ENCODE assay signal across 7 mouse cellular contexts in genomic region chr4:43425648-43426380, GRCm38 (mm10). TPM values are rescaled to one million over a fixed set of nuclear protein-coding genes. Genes with fewer than 3 reads are reported as not detected.
DNase-seq lines count a peak whose midpoint lies in the region; ATAC-seq and TF ChIP-seq lines count a peak whose summit lies in the region.

No protein-coding gene starts in this region.

- 16% methylated on average over 31 of the region's 31 CpGs for WGBS in liver, embryonic 12.5 days (ENCODE audit: insufficient replicate concordance)
- 15% methylated on average over 31 of the region's 31 CpGs for WGBS in forebrain, embryonic 11.5 days
- WGBS in limb, embryonic 10.5 days: 8% methylated on average over 31 of the region's 31 CpGs
- WGBS in stomach, postnatal 0 days: 31% methylated on average over 30 of the region's 31 CpGs

- no peaks in the 10 kb centered on the region for H3K9me3 ChIP-seq in liver, embryonic 12.5 days (replicated peaks)
- H3K9me3 ChIP-seq in forebrain, embryonic 11.5 days (ENCODE audit: control insufficient read depth, low read length): no peaks in the 10 kb centered on the region
- no peaks in the 10 kb centered on the region for H3K9me3 ChIP-seq in limb, embryonic 10.5 days (replicated peaks)
- H3K9me3 ChIP-seq in stomach, postnatal 0 days (ENCODE audit: control insufficient read depth, low read length): no peaks in the 10 kb centered on the region

- H3K36me3 ChIP-seq in liver, embryonic 12.5 days: peaks cover 3% of the 10 kb centered on the region; the same call in 1 of the 2 replicates
- peaks cover 4% of the 10 kb centered on the region; the same call in 1 of the 2 replicates for H3K36me3 ChIP-seq in forebrain, embryonic 11.5 days (ENCODE audit: control insufficient read depth, insufficient read depth, low read length)
- H3K36me3 ChIP-seq in limb, embryonic 10.5 days: peaks cover 37% of the 10 kb centered on the region
- H3K36me3 ChIP-seq in stomach, postnatal 0 days (ENCODE audit: control insufficient read depth, insufficient read depth, low read length): peaks cover 47% of the 10 kb centered on the region

- TF ChIP-seq EP300 in stomach, postnatal 0 days (optimal IDR thresholded peaks at IDR 0.05): no peak

- peaks cover 95% of the 10 kb centered on the region for H3K27me3 ChIP-seq in liver, embryonic 12.5 days (replicated peaks)
- H3K27me3 ChIP-seq in forebrain, embryonic 11.5 days (ENCODE audit: control insufficient read depth, insufficient read depth, low read length): peaks cover 40% of the 10 kb centered on the region
- H3K27me3 ChIP-seq in limb, embryonic 10.5 days (ENCODE audit: low read depth, poor library complexity, severe bottlenecking): peaks cover 99% of the 10 kb centered on the region
- H3K27me3 ChIP-seq in stomach, postnatal 0 days (ENCODE audit: control insufficient read depth, insufficient read depth, low read length): no peaks in the 10 kb centered on the region

- H3K4me3 ChIP-seq in liver, embryonic 12.5 days: peak overlapping the region; percentile 24
- no peak overlapping the region for H3K4me3 ChIP-seq in forebrain, embryonic 11.5 days (ENCODE audit: low read depth, low read length)
- H3K4me3 ChIP-seq in limb, embryonic 10.5 days: peak overlapping the region; percentile 47
- no peak overlapping the region for H3K4me3 ChIP-seq in stomach, postnatal 0 days (ENCODE audit: low read depth, low read length)

- no peak for TF ChIP-seq CTCF in stomach, postnatal 0 days (IDR thresholded peaks at IDR 0.05; ENCODE audit: low read depth)

- no peak for ATAC-seq in liver, embryonic 12.5 days
- ATAC-seq in forebrain, embryonic 11.5 days (replicated peaks; ENCODE audit: low FRiP score): peak; percentile 49; the same call in 1 of the 2 replicates
- ATAC-seq in stomach, postnatal 0 days (ENCODE audit: low FRiP score, low TSS enrichment): peak; percentile 45

- DNase-seq in liver: no peak
- peak; percentile 67 for DNase-seq in forebrain, embryonic 11.5 days (ENCODE audit: low spot score)
- DNase-seq in limb, embryonic 10.5 days (ENCODE audit: low spot score): no peak
- DNase-seq in stomach, postnatal 0 days (ENCODE audit: low spot score): peak; percentile 62
- no peak for DNase-seq in right cerebral cortex, postnatal 14 days
- DNase-seq in T-cell, adult 2 months (ENCODE audit: low spot score): no peak

- H3K4me1 ChIP-seq in liver, embryonic 12.5 days: peaks cover 11% of the 10 kb centered on the region
- peaks cover 17% of the 10 kb centered on the region for H3K4me1 ChIP-seq in forebrain, embryonic 11.5 days (replicated peaks; ENCODE audit: control insufficient read depth, insufficient read depth, low read length)
- peaks cover 32% of the 10 kb centered on the region for H3K4me1 ChIP-seq in limb, embryonic 10.5 days
- H3K4me1 ChIP-seq in stomach, postnatal 0 days (replicated peaks; ENCODE audit: control insufficient read depth, insufficient read depth): no peaks in the 10 kb centered on the region; the same call in 1 of the 2 replicates

- no peak overlapping the region for H3K27ac ChIP-seq in liver, embryonic 12.5 days
- H3K27ac ChIP-seq in forebrain, embryonic 11.5 days (ENCODE audit: low read depth, low read length): no peak overlapping the region
- peak overlapping the region; percentile 47; the same call in 1 of the 2 replicates for H3K27ac ChIP-seq in limb, embryonic 10.5 days
- no peak overlapping the region for H3K27ac ChIP-seq in stomach, postnatal 0 days (replicated peaks)

- peak overlapping the region; percentile 23; the same call in 1 of the 2 replicates for H3K9ac ChIP-seq in liver, embryonic 12.5 days
- peak overlapping the region; percentile 27 for H3K9ac ChIP-seq in forebrain, embryonic 11.5 days (ENCODE audit: low read length)
- H3K9ac ChIP-seq in stomach, postnatal 0 days (ENCODE audit: low read length): peak overlapping the region; percentile 27; the same call in 1 of the 2 replicates

- peak overlapping the region; percentile 56 for H3K4me2 ChIP-seq in liver, embryonic 12.5 days
- peak overlapping the region; percentile 31; the same call in 1 of the 2 replicates for H3K4me2 ChIP-seq in forebrain, embryonic 11.5 days (ENCODE audit: low read depth, low read length, severe bottlenecking)
- peak overlapping the region; percentile 47 for H3K4me2 ChIP-seq in stomach, postnatal 0 days (replicated peaks; ENCODE audit: low read depth)

RNA-seq across cellular contexts. Expression of gene Fam166b, which starts 3.1 kb away (rescaled TPM):
- polyA plus RNA-seq in liver, embryonic 12.5 days (2016; fragmentation: Nextera tagmentation; extraction: Ambion mirVana): not detected in 2 replicates
- 0.28 and 0.31 TPM in 2 replicates for polyA plus RNA-seq in forebrain, embryonic 11.5 days (2014; fragmentation: Nextera tagmentation; extraction: Ambion mirVana)
- polyA plus RNA-seq in limb, embryonic 10.5 days (2016; fragmentation: Nextera tagmentation; extraction: Ambion mirVana): 0.18 TPM in 1 of 2 replicates, not detected in the other
- polyA plus RNA-seq in stomach, postnatal 0 days (2015; fragmentation: Nextera tagmentation; extraction: Ambion mirVana): 0.12 and 0.27 TPM in 2 replicates

RNA-seq across cellular contexts. Expression of gene Tesk1, which starts 15.9 kb away (rescaled TPM):
- polyA plus RNA-seq in liver, embryonic 12.5 days (2016; fragmentation: Nextera tagmentation; extraction: Ambion mirVana): 2.8 and 3.2 TPM in 2 replicates
- polyA plus RNA-seq in forebrain, embryonic 11.5 days (2014; fragmentation: Nextera tagmentation; extraction: Ambion mirVana): 9.3 and 10.7 TPM in 2 replicates
- 7.5 and 9.7 TPM in 2 replicates for polyA plus RNA-seq in limb, embryonic 10.5 days (2016; fragmentation: Nextera tagmentation; extraction: Ambion mirVana)
- polyA plus RNA-seq in stomach, postnatal 0 days (2015; fragmentation: Nextera tagmentation; extraction: Ambion mirVana): 4.7 TPM in 2 replicates

RNA-seq across cellular contexts. Expression of gene Cd72, which starts 28.6 kb away (rescaled TPM):
- polyA plus RNA-seq in liver, embryonic 12.5 days (2016; fragmentation: Nextera tagmentation; extraction: Ambion mirVana): 1.1 TPM in 2 replicates
- 2.6 and 4.8 TPM in 2 replicates for polyA plus RNA-seq in forebrain, embryonic 11.5 days (2014; fragmentation: Nextera tagmentation; extraction: Ambion mirVana)
- 2.0 and 2.3 TPM in 2 replicates for polyA plus RNA-seq in limb, embryonic 10.5 days (2016; fragmentation: Nextera tagmentation; extraction: Ambion mirVana)
- polyA plus RNA-seq in stomach, postnatal 0 days (2015; fragmentation: Nextera tagmentation; extraction: Ambion mirVana): 2.8 and 3.2 TPM in 2 replicates

RNA-seq across cellular contexts. Expression of gene Rusc2, which starts 44.0 kb away (rescaled TPM):
- 1.7 and 1.9 TPM in 2 replicates for polyA plus RNA-seq in liver, embryonic 12.5 days (2016; fragmentation: Nextera tagmentation; extraction: Ambion mirVana)
- polyA plus RNA-seq in forebrain, embryonic 11.5 days (2014; fragmentation: Nextera tagmentation; extraction: Ambion mirVana): 11.6 and 12.4 TPM in 2 replicates
- polyA plus RNA-seq in limb, embryonic 10.5 days (2016; fragmentation: Nextera tagmentation; extraction: Ambion mirVana): 3.4 and 5.8 TPM in 2 replicates
- 10.7 and 11.5 TPM in 2 replicates for polyA plus RNA-seq in stomach, postnatal 0 days (2015; fragmentation: Nextera tagmentation; extraction: Ambion mirVana)

RNA-seq across cellular contexts. Expression of gene Sit1, which starts 57.7 kb away (rescaled TPM):
- polyA plus RNA-seq in liver, embryonic 12.5 days (2016; fragmentation: Nextera tagmentation; extraction: Ambion mirVana): not detected in 2 replicates
- polyA plus RNA-seq in forebrain, embryonic 11.5 days (2014; fragmentation: Nextera tagmentation; extraction: Ambion mirVana): not detected in 2 replicates
- polyA plus RNA-seq in limb, embryonic 10.5 days (2016; fragmentation: Nextera tagmentation; extraction: Ambion mirVana): not detected in 2 replicates
- polyA plus RNA-seq in stomach, postnatal 0 days (2015; fragmentation: Nextera tagmentation; extraction: Ambion mirVana): not detected in 2 replicates

Comparison
In these comparisons a context has a peak if more than half of its experiments do, and no peak if none do; other contexts are left out.
1. H3K4me3 ChIP-seq: peak in liver, embryonic 12.5 days (single experiment) and limb, embryonic 10.5 days (single experiment); none in forebrain, embryonic 11.5 days (single experiment) and stomach, postnatal 0 days (single experiment).
2. DNase-seq: peak in forebrain, embryonic 11.5 days (single experiment) and stomach, postnatal 0 days (single experiment); none in liver (single experiment), limb, embryonic 10.5 days (single experiment), right cerebral cortex, postnatal 14 days (single experiment) and T-cell, adult 2 months (single experiment).
3. Peak in every context shown above with its lines, with median percentiles within 50 percentile points of each other: H3K4me2 ChIP-seq and H3K9ac ChIP-seq.